Mouse (Mus musculus) neural tube, embryonic 14.5 days (tissue): ENCODE data around the gene Tmcc3. TPM values are rescaled to one million over a fixed set of nuclear protein-coding genes. Genes with fewer than 3 reads are reported as not detected.

Experiments used
- ATAC-seq: fragments of 200-750 bp; cut with Nextera tagmentation; 2 replicates; pipeline ENCODE4 v1.8.0; 2017; ENCODE audit warnings: low read depth, mild to moderate bottlenecking, moderate TSS enrichment, moderate library complexity
- H3K27ac ChIP-seq: fragments of 300-500 bp; sonication (generic); 2 replicates; pipeline ENCODE4 v1.5.1; 2014; ENCODE audit warnings: low read depth, mild to moderate bottlenecking, control low read depth, low read length, moderate library complexity, mixed read lengths
- H3K27me3 ChIP-seq: fragments of 300-500 bp; sonication (generic); 2 replicates; pipeline ENCODE4 v1.6.1; 2014; ENCODE audit warnings: low read length; ENCODE audit not compliant: control insufficient read depth, insufficient read depth
- H3K36me3 ChIP-seq: fragments of 300-500 bp; sonication (generic); 2 replicates; pipeline ENCODE4 v1.6.1; 2014; ENCODE audit warnings: low read length, mixed read lengths; ENCODE audit not compliant: control insufficient read depth, insufficient read depth
- H3K4me1 ChIP-seq: fragments of 300-500 bp; sonication (generic); 2 replicates; pipeline ENCODE4 v1.6.1; 2014; ENCODE audit warnings: low read length; ENCODE audit not compliant: control insufficient read depth, insufficient read depth
- H3K4me2 ChIP-seq: fragments of 300-500 bp; sonication (generic); 2 replicates; pipeline ENCODE4 v1.6.1; 2014; ENCODE audit warnings: mild to moderate bottlenecking, low read depth, low read length, control low read depth
- H3K4me3 ChIP-seq: fragments of 300-500 bp; sonication (generic); 2 replicates; pipeline ENCODE4 v1.5.1; 2014; ENCODE audit warnings: low read depth, low read length, control low read depth, mixed read lengths
- H3K9ac ChIP-seq: fragments of 300-500 bp; sonication (generic); replicated peaks from 2 replicates; pipeline ENCODE4 v1.6.1; 2014; ENCODE audit warnings: low read depth, mild to moderate bottlenecking, control low read depth, low read length, mixed read lengths
- H3K9me3 ChIP-seq: fragments of 300-500 bp; sonication (generic); 2 replicates; pipeline ENCODE4 v1.6.1; 2016; ENCODE audit warnings: low read length; ENCODE audit not compliant: control insufficient read depth
- WGBS: fragments of 180-500 bp; shearing (Covaris S2); extraction: QIAGEN DNeasy Blood & Tissue Kit; methylation state at CpG from one replicate; pipeline ENCODE4 v1.1.7; 2014; 5-methylcytosine and 5-hydroxymethylcytosine counted together
- polyA plus RNA-seq: library from polyadenylated mRNA; unstranded; fragments of >200 nt; fragmentation: Nextera tagmentation; extraction: Ambion mirVana; gene quantifications from 2 replicates; pipeline ENCODE4 v1.2.1, GENCODE M21; 2014

The Tmcc3 gene
- polyA plus RNA-seq, 1 experiment from 2014 or later, result 24.2 TPM

DNA sequence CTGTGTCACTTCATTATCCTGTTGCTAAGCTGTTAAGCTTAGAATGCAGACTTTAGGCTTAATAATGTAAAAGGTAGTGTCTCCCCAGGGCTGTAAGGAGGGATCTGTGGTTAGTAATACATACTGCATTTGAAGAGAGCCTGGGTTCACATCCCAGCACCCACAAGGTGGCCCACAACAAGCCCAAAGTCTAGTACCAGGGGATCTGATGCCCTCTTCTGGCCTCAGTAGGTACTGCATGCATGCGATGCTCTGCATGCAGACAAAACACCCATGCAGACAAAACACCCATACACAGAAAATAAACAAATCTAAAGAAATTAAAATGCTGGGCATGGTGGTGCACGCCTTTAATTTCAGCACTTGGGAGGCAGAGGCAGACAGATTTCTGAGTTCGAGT lies 149.6 kb downstream of the Tmcc3 start:
- 83% methylated on average over 3 of the region's 3 CpGs for WGBS
- H3K4me2 ChIP-seq, result no peak overlapping the region
- H3K4me1 ChIP-seq, result no peaks in the 10 kb centered on the region
- H3K27me3 ChIP-seq, result no peaks in the 10 kb centered on the region
- H3K9me3 ChIP-seq, result no peaks in the 10 kb centered on the region
- H3K36me3 ChIP-seq, result no peaks in the 10 kb centered on the region
- ATAC-seq, result no peak
- no peak overlapping the region for H3K4me3 ChIP-seq
- no peak overlapping the region for H3K9ac ChIP-seq
- no peak overlapping the region for H3K27ac ChIP-seq

DNA sequence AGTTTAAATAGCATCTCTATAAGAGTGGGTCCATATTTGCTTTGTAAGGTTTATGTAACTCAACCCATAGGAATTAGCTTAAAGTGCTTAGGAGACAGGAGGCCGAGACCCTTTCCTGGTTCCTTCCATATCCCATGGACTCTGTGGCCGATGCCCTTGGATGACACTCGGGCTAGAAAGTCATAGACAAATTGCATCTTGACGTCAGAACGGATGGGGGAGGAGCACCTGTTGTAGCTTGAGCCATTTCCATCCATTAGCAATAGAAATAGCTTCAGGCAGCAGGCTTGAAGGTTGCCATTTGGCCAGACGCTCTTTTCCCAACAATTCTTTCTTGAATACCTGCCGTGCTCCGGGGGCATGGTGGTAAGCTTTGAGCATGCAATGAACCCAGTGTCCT lies 150.1 kb downstream of the Tmcc3 start:
- H3K27ac ChIP-seq, result no peak overlapping the region
- H3K36me3 ChIP-seq, result no peaks in the 10 kb centered on the region
- ATAC-seq, result no peak
- WGBS, result 80% methylated on average over 8 of the region's 8 CpGs
- no peaks in the 10 kb centered on the region for H3K27me3 ChIP-seq
- no peak overlapping the region for H3K4me2 ChIP-seq
- H3K9ac ChIP-seq, result no peak overlapping the region
- H3K4me3 ChIP-seq, result no peak overlapping the region
- H3K9me3 ChIP-seq, result no peaks in the 10 kb centered on the region
- H3K4me1 ChIP-seq, result no peaks in the 10 kb centered on the region

- Histone ChIP-seq H3K4me2 (no peak overlapping the region), H3K27ac (no peak overlapping the region), H3K9me3 (no peaks in the 10 kb centered on the region), H3K27me3 (no peaks in the 10 kb centered on the region), H3K4me3 (no peak overlapping the region), H3K36me3 (no peaks in the 10 kb centered on the region), H3K4me1 (no peaks in the 10 kb centered on the region), H3K9ac (no peak overlapping the region)
- 60% methylated on average over 15 of the region's 15 CpGs for WGBS
- no peak for ATAC-seq
Observed at GRCm38 (mm10) chr10:94462386-94463064, 150.8 kb downstream of the Tmcc3 start.

DNA sequence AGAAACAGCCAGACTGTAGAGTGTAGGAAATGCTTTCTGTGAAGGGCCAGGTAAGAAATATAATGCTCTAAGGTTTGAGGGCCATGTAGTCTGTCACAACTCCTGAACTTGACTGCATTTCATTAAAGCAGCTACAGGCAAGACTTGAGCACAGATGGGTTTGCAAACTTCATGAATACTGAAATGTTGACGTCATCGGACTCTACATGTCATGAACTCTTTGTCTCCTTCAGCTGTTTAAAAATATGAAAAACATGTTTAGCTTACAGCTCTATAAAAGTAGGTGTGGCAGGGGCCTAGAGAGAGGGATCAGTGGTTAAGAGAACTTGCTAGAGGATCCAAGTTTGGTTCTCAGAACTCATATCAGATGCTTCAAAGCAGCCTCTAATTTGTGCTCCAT lies 151.7 kb downstream of the Tmcc3 start:
- Histone ChIP-seq H3K9me3 (no peaks in the 10 kb centered on the region), H3K27ac (no peak overlapping the region), H3K4me3 (no peak overlapping the region), H3K4me2 (no peak overlapping the region), H3K36me3 (no peaks in the 10 kb centered on the region), H3K4me1 (no peaks in the 10 kb centered on the region), H3K27me3 (no peaks in the 10 kb centered on the region), H3K9ac (no peak overlapping the region)
- ATAC-seq, result no peak
- 91% methylated on average over 2 of the region's 2 CpGs for WGBS

- 74% methylated on average over 6 of the region's 6 CpGs for WGBS
- no peak for ATAC-seq
Observed at GRCm38 (mm10) chr10:94465646-94466045, 153.9 kb downstream of the Tmcc3 start.

DNA sequence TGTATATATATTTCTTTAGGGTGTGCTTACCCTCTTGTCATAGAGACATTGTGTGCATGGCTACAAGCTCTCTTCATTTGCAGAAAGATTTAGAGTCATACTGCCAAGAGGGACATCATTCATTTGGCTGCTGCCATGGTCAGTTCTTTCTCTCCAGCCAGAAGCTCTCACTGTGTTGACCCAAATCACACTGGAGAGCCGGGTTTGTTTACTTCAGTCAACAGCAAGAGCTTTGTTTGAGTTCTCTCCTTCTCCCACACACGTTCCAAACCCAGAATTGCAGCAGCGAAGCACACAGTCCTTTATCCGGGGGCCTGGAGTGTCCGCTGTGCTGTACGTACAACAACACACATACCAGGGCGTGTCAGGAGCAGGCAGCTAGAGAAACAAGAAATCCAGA lies 154.6 kb downstream of the Tmcc3 start:
- ATAC-seq, result no peak
- Histone ChIP-seq H3K4me2 (no peak overlapping the region), H3K36me3 (no peaks in the 10 kb centered on the region), H3K9ac (no peak overlapping the region), H3K9me3 (no peaks in the 10 kb centered on the region), H3K27ac (no peak overlapping the region), H3K27me3 (no peaks in the 10 kb centered on the region), H3K4me1 (no peaks in the 10 kb centered on the region), H3K4me3 (no peak overlapping the region)
- 68% methylated on average over 7 of the region's 7 CpGs for WGBS

More at GRCm38 (mm10) chr10:94465646-94466045, 153.9 kb downstream of the Tmcc3 start:
- no peaks in the 10 kb centered on the region for H3K36me3 ChIP-seq
- no peak overlapping the region for H3K4me3 ChIP-seq
- no peaks in the 10 kb centered on the region for H3K27me3 ChIP-seq
- no peaks in the 10 kb centered on the region for H3K4me1 ChIP-seq
- no peak overlapping the region for H3K4me2 ChIP-seq
- H3K9me3 ChIP-seq, result no peaks in the 10 kb centered on the region
- H3K27ac ChIP-seq, result no peak overlapping the region
- H3K9ac ChIP-seq, result no peak overlapping the region

GRCm38 (mm10) chr10:94471487-94471886 lies 159.7 kb downstream of the Tmcc3 start:
- 67% methylated on average over 8 of the region's 8 CpGs for WGBS

DNA sequence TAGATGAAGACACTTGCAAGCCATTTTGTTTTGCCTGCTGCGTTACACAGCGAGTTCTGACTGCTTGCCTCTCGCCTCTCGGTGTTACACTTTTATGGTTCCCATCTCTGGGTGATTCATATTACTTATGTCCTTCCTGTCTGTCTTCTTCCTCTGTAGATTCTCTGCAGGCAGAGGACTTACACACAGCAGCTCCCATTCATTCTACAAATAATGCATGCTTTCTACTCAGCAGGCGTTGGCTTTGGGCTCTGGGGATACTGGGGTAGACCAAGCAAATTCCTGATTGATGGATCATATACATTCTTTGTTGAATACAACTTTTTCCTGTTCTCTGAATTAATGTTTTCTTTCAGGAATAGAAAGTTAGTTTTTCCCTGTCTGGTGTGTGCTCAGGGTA lies 161.8 kb downstream of the Tmcc3 start:
- Histone ChIP-seq H3K4me1 (no peaks in the 10 kb centered on the region), H3K27me3 (no peaks in the 10 kb centered on the region), H3K9ac (no peak overlapping the region), H3K36me3 (no peaks in the 10 kb centered on the region), H3K9me3 (no peaks in the 10 kb centered on the region), H3K4me3 (no peak overlapping the region), H3K4me2 (no peak overlapping the region), H3K27ac (no peak overlapping the region)
- WGBS, result 38% methylated on average over 5 of the region's 5 CpGs
- no peak for ATAC-seq

More at GRCm38 (mm10) chr10:94471487-94471886, 159.7 kb downstream of the Tmcc3 start:
- H3K27ac ChIP-seq, result no peak overlapping the region
- no peak overlapping the region for H3K9ac ChIP-seq
- H3K4me2 ChIP-seq, result no peak overlapping the region
- no peaks in the 10 kb centered on the region for H3K9me3 ChIP-seq
- no peaks in the 10 kb centered on the region for H3K4me1 ChIP-seq
- no peak overlapping the region for H3K4me3 ChIP-seq
- no peaks in the 10 kb centered on the region for H3K36me3 ChIP-seq
- ATAC-seq, result no peak
- H3K27me3 ChIP-seq, result no peaks in the 10 kb centered on the region

GRCm38 (mm10) chr10:94474185-94474584 lies 162.4 kb downstream of the Tmcc3 start:
- Histone ChIP-seq H3K9me3 (no peaks in the 10 kb centered on the region), H3K4me3 (no peak overlapping the region), H3K27me3 (no peaks in the 10 kb centered on the region), H3K9ac (no peak overlapping the region), H3K4me2 (no peak overlapping the region), H3K4me1 (no peaks in the 10 kb centered on the region), H3K36me3 (no peaks in the 10 kb centered on the region), H3K27ac (no peak overlapping the region)
- no peak for ATAC-seq
- WGBS, result 87% methylated on average over 5 of the region's 5 CpGs
